Mouse (Mus musculus) liver, embryonic 14.5 days (tissue): ENCODE results near the gene Acaca. TPM values are rescaled to one million over a fixed set of nuclear protein-coding genes. Genes with fewer than 3 reads are reported as not detected.
A peak's percentile ranks its signal among the peaks of the same experiment; 100 is the strongest.

Experiments used
- ATAC-seq: fragments of 200-750 bp; cut with Nextera tagmentation; 2 replicates; pipeline ENCODE4 v1.8.0; 2017; ENCODE audit warnings: moderate number of reproducible peaks, mild to moderate bottlenecking, moderate library complexity; ENCODE audit not compliant: insufficient read depth
- DNase-seq, 3 experiments: peaks; one replicate each; pipeline ENCODE4 v3.0.0-alpha.2; 2012 to 2013; ENCODE audit warnings: low read depth in 3 of 3, low spot score in 3 of 3
- H3K27ac ChIP-seq: fragments of 300-500 bp; sonication (generic); 2 replicates; pipeline ENCODE4 v1.5.1; 2014; ENCODE audit warnings: moderate library complexity, mild to moderate bottlenecking, control low read depth, inconsistent platforms
- H3K27me3 ChIP-seq: fragments of 300-500 bp; sonication (generic); 2 replicates; pipeline ENCODE4 v1.6.1; 2014; ENCODE audit warnings: mild to moderate bottlenecking, low read length, moderate library complexity; ENCODE audit not compliant: control insufficient read depth, insufficient read depth
- H3K36me3 ChIP-seq: fragments of 300-500 bp; sonication (generic); replicated peaks from 2 replicates; pipeline ENCODE4 v1.6.1; 2014; ENCODE audit warnings: low read depth; ENCODE audit not compliant: control insufficient read depth, insufficient read depth
- H3K4me1 ChIP-seq, 2 experiments: fragments of 200-500 bp in 1 of 2; fragments of 300-500 bp in 1 of 2; sonication (generic) in 1 of 2; replicated peaks; 2 replicates each; pipeline ENCODE4 v1.6.1; 2012 to 2014; ENCODE audit warnings: antibody characterized with exemption in 1 of 2, inconsistent platforms in 1 of 2, low read length in 1 of 2; ENCODE audit not compliant: control insufficient read depth in 2 of 2, insufficient read depth in 2 of 2
- H3K4me2 ChIP-seq: fragments of 300-500 bp; sonication (generic); 2 replicates; pipeline ENCODE4 v1.6.1; 2014; ENCODE audit warnings: low read depth, mild to moderate bottlenecking, control low read depth, moderate library complexity
- H3K4me3 ChIP-seq, 2 experiments: fragments of 200-500 bp in 1 of 2; fragments of 300-500 bp in 1 of 2; sonication (generic) in 1 of 2; 2 replicates each; pipeline ENCODE4 v1.5.1; 2012 to 2014; ENCODE audit warnings: low read depth in 2 of 2, low read length in 2 of 2, mild to moderate bottlenecking in 2 of 2, control low read depth in 1 of 2, inconsistent platforms in 1 of 2, moderate library complexity in 1 of 2; ENCODE audit not compliant: insufficient read depth in 1 of 2
- H3K9ac ChIP-seq: fragments of 300-500 bp; sonication (generic); replicated peaks from 2 replicates; pipeline ENCODE4 v1.6.1; 2014; ENCODE audit warnings: mild to moderate bottlenecking, control low read depth, moderate library complexity
- H3K9me3 ChIP-seq: fragments of 300-500 bp; sonication (generic); 2 replicates; pipeline ENCODE4 v1.6.1; 2016; ENCODE audit warnings: low read length, mixed read lengths; ENCODE audit not compliant: control insufficient read depth
- CTCF ChIP-seq: IDR thresholded peaks from 2 replicates; pipeline ENCODE4 v1.5.1; 2016; ENCODE audit warnings: antibody characterized with exemption, low read depth, control low read depth
- EP300 ChIP-seq: IDR thresholded peaks from 2 replicates; pipeline ENCODE4 v1.6.1; 2016; ENCODE audit warnings: antibody characterized with exemption, low read depth
- WGBS: fragments of 180-500 bp; shearing (Covaris S2); extraction: QIAGEN DNeasy Blood & Tissue Kit; methylation state at CpG from one replicate; pipeline ENCODE4 v1.1.7; 2014; ENCODE audit not compliant: insufficient replicate concordance; 5-methylcytosine and 5-hydroxymethylcytosine counted together
- polyA plus RNA-seq, 2 experiments: library from polyadenylated mRNA; depleted of rRNA in 1 of 2; stranded (reverse) in 1 of 2; unstranded in 1 of 2; fragments of >200 nt; fragmentation: Nextera tagmentation in 1 of 2; extraction: Ambion mirVana in 1 of 2; gene quantifications; 2 replicates each; pipeline versions ENCODE4 v1.2.1 to v1.2.3; 2012 to 2014

The Acaca gene
- polyA plus RNA-seq, 2 experiments = 4.7 to 6.6 TPM

- H3K4me2 ChIP-seq = no peak overlapping the region
- H3K27ac ChIP-seq = no peak overlapping the region
- H3K4me1 ChIP-seq = peaks cover 0 to 9% of the 10 kb centered on the region in 2 experiments; a peak in 2 of 4 replicates
- no peak overlapping the region for H3K9ac ChIP-seq
- H3K36me3 ChIP-seq = peaks cover 3% of the 10 kb centered on the region
- H3K9me3 ChIP-seq = no peaks in the 10 kb centered on the region
- WGBS = 84% methylated on average over 3 of the region's 3 CpGs
- DNase-seq (no peak), ATAC-seq (no peak)
- H3K27me3 ChIP-seq = no peaks in the 10 kb centered on the region
- no peak overlapping the region for H3K4me3 ChIP-seq
- no peak for TF ChIP-seq EP300
- TF ChIP-seq CTCF = no peak
These were observed 310.9 kb downstream of the Acaca start for GRCm38 (mm10) chr11:84440402-84440801.

GRCm38 (mm10) chr11:84442554-84443331, 313.3 kb downstream of the Acaca start:
- ATAC-seq = peak; percentile 63; the same call in 1 of the 2 replicates
- Histone ChIP-seq H3K4me1 (peaks cover 0 to 2% of the 10 kb centered on the region in 2 experiments; a peak in 1 of 4 replicates), H3K36me3 (peaks cover 3% of the 10 kb centered on the region), H3K4me3 (no peak overlapping the region), H3K9ac (no peak overlapping the region), H3K9me3 (no peaks in the 10 kb centered on the region), H3K27me3 (no peaks in the 10 kb centered on the region), H3K27ac (no peak overlapping the region), H3K4me2 (no peak overlapping the region)
- TF ChIP-seq EP300 (no peak), CTCF (no peak)
- 73% methylated on average over 4 of the region's 4 CpGs for whole genome bisulfite sequencing
- peak; percentile 20 to 34 (median 23) for DNase-seq

Other genes starting within 250 kb of the Acaca start
- gene Ddx52, start 187.6 kb upstream of the Acaca start, polyA plus RNA-seq (2012; rRNA removed) = 5.2 and 8.6 TPM in 2 replicates
- 15.6 and 16.6 TPM in 2 replicates for gene Ddx52, start 187.6 kb upstream of the Acaca start, polyA plus RNA-seq (2014; fragmentation: Nextera tagmentation; extraction: Ambion mirVana)
- gene Synrg, start 165.2 kb upstream of the Acaca start, polyA plus RNA-seq (2012; rRNA removed) = 3.1 and 3.9 TPM in 2 replicates
- 3.9 and 4.8 TPM in 2 replicates for gene Synrg, start 165.2 kb upstream of the Acaca start, polyA plus RNA-seq (2014; fragmentation: Nextera tagmentation; extraction: Ambion mirVana)
- gene Dusp14, start 60.4 kb upstream of the Acaca start, polyA plus RNA-seq (2012; rRNA removed) = 0.60 and 0.61 TPM in 2 replicates
- 1.1 and 1.2 TPM in 2 replicates for gene Dusp14, start 60.4 kb upstream of the Acaca start, polyA plus RNA-seq (2014; fragmentation: Nextera tagmentation; extraction: Ambion mirVana)
- 6.8 and 9.6 TPM in 2 replicates for gene Tada2a, start 72 bp upstream of the Acaca start, polyA plus RNA-seq (2012; rRNA removed)
- gene Tada2a, start 72 bp upstream of the Acaca start, polyA plus RNA-seq (2014; fragmentation: Nextera tagmentation; extraction: Ambion mirVana) = 7.9 and 9.0 TPM in 2 replicates
- gene Gm11437, start 37.8 kb downstream of the Acaca start, polyA plus RNA-seq (2012; rRNA removed) = not detected in 2 replicates
- not detected in 2 replicates for gene Gm11437, start 37.8 kb downstream of the Acaca start, polyA plus RNA-seq (2014; fragmentation: Nextera tagmentation; extraction: Ambion mirVana)